Mouse (Mus musculus) heart, adult 8-10 months (tissue): ENCODE measurements around the gene Kidins220. TPM values are rescaled to one million over a fixed set of nuclear protein-coding genes. Genes with fewer than 3 reads are reported as not detected.

ENCODE experiments used
- DNase-seq: peaks from one replicate; pipeline ENCODE4 v3.0.0; 2022; ENCODE audit warnings: low spot score
- total RNA-seq, 4 experiments: library from RNA; stranded (reverse); gene quantifications; 2 replicates each; pipeline ENCODE4 v1.2.4; 2022

Gene Kidins220
- total RNA-seq, 4 experiments from 2014 or later, result 57.2 to 84.5 (median 66.5) TPM

DNA sequence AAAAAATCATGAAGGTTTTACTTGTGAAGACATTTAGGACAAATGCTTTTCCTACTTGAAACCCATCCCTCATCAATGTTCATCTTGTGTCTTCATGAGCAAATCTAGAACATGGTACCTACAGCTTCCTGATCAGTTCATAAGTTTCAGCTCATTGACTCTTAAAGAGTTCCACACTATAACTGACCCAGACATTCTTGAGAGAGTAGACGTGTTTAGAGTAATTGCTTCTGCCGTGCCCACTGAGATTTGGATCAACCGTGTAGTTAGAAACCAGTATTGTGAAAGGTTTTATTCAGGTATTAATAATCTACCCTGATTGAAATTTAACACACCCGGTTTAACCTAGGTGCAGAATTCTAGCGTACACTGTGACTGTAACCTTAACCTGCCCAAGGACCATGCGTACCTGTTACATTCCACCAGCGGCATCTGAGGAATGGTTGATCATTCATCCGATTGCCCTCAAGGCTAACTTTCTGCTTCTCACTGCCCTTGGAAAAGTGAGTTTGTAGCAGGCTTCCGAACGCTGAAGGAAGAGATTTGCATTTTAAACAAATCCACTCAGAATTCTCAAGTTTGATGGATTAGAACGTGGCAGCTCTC is 12.3 kb upstream of the Kidins220 start:
- DNase-seq, result no peak

DNA sequence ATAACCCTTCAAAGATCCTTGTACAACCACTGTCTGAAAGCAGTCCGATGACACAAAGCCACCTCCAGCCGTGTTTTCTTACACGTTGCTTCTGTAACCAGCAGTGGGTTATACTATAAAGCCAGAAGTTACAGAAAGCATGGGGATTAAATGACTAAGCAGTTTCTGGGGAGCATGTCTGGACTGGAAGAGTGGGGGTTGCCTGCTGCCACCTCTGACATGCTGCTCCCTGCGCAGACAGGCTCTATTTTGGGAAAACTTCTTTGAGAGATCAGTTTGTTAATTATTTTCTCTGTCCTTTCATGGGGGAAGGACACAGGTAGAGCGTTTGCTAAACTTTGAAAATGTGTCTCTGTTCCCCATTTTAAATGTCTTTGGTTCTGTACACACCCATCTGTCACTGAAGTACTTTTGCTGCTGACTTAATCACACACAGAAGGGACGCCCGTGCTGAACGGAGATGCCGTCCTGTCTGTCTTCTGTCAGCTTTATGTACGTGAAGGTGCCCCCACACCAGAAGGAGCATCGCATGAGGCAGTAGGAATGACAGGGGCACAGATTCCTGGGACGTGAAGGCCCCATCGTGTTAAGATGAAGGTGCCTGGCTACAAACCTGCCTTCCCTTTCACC is 11.2 kb upstream of the Kidins220 start:
- DNase-seq, result peak; percentile 9

- DNase-seq, result no peak
Observed at GRCm38 (mm10) chr12:24965406-24965805, 9.3 kb upstream of the Kidins220 start.

- DNase-seq, result no peak
Observed at GRCm38 (mm10) chr12:24966046-24966445, 8.7 kb upstream of the Kidins220 start.

DNA sequence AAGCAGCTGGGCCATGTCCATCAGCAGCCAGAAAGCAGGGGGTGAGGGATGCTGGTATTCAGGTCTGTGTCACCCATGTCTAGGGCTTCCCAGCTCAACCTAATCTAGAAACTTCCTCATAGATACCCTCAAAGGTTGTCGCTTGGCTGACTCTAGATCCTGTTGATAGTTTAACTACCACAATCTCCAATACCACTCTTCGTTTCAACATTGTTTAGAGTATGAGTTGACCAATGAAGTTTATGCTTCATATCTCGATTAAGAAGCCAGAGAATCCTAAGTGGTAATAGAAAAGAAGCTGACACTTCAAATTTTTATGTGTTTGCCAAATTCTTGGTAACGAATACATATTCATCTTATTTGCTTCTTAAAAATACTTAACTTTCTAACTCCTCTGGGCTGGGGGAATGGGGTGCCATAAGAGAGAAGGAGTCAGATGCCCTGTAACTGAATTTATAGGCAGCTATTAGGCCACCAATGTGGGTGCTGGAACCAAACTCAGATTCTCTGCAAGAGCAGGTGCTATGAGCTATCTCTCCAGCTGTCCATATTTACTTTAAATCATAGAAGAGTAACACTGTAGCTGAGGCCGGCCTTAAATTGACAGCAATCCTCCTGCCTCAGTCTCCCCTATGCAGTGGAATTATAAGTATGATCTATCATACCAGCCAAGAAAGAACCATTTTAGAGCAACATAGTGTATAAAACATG is 3.1 kb upstream of the Kidins220 start:
- no peak for DNase-seq

DNA sequence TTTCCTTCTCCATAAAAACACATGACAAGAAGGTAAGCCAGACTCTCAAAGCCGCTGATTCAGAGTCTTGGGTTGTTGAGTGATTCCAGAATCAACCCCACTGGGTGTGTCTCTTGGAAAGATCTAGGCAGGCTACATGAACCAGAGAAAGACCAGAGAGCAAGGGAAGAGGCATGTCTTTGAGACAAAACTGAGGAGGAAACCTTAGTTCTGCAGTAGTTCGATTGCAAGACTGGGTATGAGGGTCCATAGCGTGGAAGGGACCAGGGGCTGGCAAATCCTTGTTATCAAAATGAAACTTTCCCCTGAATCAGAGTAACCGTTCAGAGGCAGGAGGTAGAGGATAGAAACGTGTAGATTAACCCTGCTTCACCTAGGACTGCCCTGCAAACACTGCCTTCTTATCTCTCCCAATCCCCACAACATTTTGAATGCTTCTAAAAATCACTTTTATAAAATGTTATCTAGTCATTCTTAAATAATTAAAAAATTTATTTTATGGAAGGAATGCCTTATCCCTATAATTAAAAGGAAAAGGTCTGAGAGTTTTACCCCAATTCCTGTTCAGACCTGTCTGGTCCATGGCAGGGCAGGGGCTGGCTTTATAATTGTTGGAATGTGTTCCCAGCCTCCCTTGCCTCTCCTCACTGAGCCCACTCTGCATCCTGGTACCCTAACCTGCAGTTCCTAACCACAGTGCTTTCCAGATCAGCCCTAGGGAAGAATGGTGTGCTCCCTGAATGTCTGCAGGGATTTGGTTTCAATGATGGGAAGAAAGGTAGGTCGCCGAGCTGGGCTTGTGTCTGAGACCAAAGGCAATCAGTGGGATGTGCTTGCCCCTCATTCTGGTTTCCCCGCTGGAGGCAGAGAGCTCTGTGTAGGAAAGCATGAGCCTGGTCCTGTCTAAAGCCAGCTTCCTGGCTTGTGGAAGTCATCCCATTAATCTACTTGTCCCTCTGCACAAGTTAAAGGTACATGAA is 2.1 kb upstream of the Kidins220 start:
- DNase-seq, result no peak

GRCm38 (mm10) chr12:24973586-24973985 is 1.1 kb upstream of the Kidins220 start:
- no peak for DNase-seq

DNA sequence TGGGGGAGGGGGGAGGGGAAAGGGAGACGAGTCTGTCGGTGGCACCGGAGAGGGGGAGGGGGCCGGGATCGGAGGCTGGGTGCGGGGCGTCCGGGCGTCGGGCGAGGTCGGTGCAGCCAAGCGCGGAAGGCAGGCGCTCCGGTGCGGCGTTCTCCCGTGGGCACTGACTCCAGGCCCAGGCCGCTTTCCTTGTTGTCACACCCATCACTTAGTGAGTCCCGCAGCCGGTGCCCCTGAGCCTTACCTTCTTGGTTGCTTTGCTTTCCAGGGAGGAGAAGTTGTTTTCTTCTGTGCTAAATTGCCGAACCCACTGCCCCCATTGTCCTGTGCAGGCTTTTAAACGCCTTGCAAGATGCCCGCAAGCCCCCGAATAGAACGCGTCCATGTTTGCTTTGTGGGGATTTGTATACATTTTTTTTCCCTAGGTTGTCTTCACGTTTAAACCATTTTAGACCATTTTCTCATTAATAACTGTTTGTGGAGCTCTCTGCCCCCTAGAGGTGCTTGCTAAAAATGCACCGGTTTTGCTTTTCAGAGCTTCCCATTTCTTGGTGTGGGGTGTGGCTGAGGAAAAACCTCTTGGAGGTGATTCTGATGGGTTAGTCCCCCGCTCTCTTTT is 499 bp downstream of the Kidins220 start:
- DNase-seq, result peak; percentile 78

GRCm38 (mm10) chr12:24985226-24985625 is 10.5 kb downstream of the Kidins220 start:
- DNase-seq, result no peak

DNA sequence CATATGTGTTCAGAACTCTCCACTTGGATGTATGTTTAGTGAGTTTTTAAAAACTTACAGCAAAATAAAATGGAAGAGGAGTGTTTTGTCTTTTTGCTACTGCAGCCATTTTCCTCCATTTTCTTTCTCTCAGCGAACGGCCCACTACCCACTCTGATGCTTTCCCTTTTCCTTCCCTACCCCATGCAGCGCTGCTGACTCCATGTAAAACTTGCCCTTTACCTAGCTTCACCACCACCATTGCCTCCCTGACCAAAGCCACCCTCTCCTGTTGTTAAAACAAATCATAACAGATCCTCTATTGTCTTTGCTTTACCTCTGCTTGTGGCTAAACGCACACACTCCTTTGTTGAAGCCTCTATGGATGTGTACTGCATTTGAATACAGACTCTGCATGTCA is 20.6 kb downstream of the Kidins220 start:
- no peak for DNase-seq

- no peak for DNase-seq
Observed at GRCm38 (mm10) chr12:25005350-25005749, 30.6 kb downstream of the Kidins220 start.

DNA sequence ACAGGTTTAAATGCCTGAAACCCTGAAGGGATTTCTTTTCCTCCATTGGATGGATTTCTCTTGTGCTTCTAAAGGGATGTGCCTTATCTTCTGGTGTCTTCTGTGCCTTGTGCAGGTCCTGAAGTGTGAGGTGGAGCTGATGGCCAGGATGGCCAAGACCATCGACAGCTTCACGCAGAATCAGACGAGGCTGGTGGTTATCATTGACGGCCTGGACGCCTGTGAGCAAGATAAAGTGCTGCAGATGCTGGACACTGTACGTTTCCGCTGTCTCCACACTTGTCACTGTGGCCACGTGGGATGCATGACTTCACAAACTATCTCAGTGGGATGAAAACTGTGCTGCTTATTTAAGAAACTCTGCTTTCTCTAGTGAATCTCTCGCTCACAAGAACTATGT is 35.2 kb downstream of the Kidins220 start:
- DNase-seq, result no peak

DNA sequence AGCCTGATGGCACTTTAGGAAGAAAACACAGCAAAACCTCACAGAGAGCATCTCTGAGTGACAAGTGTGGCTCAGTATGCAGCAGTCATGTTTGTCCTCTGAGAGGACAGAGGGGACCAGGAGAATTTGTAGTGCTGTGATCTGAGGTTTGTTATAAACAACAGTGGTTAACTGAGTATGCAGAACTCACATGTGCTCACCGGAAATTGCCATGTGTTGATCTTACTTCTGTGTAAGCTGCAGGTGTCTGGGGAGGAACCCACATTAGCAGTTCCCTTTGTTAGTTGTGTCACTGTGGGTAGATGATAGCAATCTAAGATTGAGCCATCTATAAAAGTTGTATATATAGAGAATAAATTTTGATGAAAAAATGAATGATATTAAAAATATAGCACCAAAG is 35.7 kb downstream of the Kidins220 start:
- DNase-seq, result no peak

GRCm38 (mm10) chr12:25011733-25012367 is 37.1 kb downstream of the Kidins220 start:
- no peak for DNase-seq

DNA sequence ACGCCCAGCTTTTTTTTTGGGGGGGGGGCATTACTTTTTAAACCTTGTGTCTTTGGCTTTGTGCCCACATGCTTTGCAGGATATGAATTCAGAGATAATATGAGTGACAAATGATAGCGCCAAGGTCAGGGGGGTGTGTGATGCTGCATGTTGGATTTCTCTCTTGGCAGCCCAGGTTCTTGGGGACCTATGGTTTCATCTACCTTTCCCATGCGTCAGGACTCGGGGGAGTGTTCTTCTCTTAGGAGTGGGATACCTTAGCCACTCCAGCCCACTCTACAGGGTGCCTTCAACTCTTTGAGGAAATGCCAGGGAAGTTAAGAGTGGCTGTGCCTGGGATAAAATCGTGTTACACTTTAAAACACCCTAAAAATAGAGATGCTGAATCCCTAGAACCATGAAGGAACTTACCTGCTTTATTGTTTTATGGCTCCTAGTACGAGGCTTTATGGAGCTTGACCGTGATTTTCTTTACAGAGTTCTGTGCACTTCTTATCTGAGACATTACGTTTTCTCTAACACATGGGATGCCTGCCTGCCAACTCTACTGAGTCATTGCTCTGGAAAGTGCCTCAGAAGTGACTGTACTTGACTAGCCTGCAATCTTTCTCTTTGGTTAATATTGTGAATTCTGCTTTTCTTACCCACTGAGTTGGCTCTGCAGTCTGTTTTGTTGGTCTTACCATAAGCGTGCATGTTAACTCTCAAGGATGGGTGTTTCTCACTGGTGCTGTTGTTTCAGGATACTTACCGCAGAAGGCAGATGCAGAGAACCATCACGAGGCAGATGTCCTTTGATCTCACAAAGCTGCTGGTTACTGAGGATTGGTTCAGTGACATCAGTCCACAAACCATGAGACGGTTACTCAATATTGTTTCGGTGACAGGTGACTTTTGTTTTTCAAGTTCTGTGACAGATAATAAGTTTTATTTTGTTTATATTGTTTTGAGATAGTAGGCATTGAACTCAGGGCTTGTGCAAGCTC is 38.1 kb downstream of the Kidins220 start:
- DNase-seq, result peak; percentile 53

DNA sequence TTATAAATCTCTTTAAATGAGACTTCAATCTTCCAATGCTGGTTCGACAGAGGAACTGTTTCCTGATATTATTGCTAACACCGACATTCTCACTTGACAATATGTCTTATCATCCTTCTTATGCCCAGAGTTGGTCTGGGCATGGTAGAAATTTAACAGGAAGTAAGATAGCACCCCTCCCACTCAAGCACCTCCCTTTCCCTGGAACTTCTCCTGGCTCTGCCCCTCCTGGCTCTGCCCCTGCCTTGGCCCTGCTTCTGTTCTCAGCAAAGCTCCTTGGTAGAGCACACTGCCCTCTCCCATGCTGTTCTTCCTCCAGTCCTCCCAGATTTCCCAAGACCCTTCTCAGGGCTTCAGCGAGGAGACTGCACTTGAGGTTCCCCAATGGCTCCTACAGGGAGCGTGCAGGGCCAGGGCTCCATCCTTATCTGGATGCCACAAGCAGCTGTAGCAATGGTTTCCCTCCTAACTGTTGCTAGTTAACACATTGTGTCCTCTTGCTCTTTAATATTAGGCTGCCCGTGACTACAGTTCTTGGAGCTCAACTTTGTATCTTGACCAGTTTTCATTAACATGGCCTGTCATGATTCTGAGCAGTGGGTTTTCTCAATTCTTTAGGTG is 39.7 kb downstream of the Kidins220 start:
- no peak for DNase-seq

GRCm38 (mm10) chr12:25014938-25015337 is 40.2 kb downstream of the Kidins220 start:
- no peak for DNase-seq

DNA sequence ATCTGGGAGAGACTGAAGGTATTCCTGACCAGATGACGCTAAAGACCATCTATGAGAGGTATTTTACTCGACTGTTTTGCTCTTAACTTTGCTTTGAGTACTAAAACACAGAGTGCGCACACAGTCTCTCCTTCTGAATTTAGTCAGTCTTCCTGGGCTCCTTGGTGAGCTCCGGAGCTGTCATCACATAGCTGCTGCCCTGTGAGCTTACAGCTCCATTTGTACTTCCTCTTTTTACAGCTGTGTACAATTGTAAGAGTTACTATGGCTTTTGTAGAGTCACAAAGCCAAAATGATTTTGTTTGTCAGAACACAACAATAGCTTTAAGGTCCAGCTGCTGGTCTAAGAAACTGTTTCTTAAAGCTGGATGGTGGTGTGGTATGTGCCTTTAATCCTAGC is 42.3 kb downstream of the Kidins220 start:
- DNase-seq, result no peak

DNA sequence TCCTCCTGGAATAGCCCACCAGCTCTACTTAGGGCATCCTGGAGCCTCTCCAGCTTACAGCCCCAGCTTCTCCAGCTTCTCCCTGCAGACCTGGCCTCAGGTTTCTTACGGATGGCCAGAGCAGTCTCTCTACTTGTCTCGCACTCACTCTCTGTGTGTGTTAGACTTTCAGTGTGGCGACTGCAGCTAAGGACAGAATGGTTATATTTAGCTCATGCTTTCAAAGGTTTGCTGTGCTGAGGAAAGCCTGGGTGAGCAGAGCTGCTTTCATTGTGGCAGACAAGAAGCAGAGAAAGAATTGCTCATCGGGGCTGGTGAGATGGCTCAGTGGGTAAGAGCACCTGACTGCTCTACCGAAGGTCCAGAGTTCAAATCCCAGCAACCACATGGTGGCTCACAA is 46.3 kb downstream of the Kidins220 start:
- DNase-seq, result no peak
